Mouse (Mus musculus) G1E (cell line): ENCODE data around the gene Itga10. TPM values are rescaled to one million over a fixed set of nuclear protein-coding genes. Genes with fewer than 3 reads are reported as not detected.

Experiments used
- ATAC-seq: 2 replicates; pipeline ENCODE4 v1.8.0; 2016; ENCODE audit warnings: mild to moderate bottlenecking; ENCODE audit not compliant: insufficient number of reproducible peaks, poor library complexity, low FRiP score, severe bottlenecking; ENCODE audit errors: extremely low read depth
- DNase-seq: peaks from one replicate; pipeline ENCODE4 v3.0.0; 2012; ENCODE audit warnings: low spot score
- H3K27me3 ChIP-seq: 2 replicates; pipeline ENCODE4 v1.6.1; 2012; ENCODE audit warnings: mild to moderate bottlenecking, low read length, inconsistent platforms; ENCODE audit not compliant: insufficient read depth
- H3K36me3 ChIP-seq: replicated peaks from 2 replicates; pipeline ENCODE3; 2012; ENCODE audit warnings: mild to moderate bottlenecking, inconsistent platforms
- H3K4me1 ChIP-seq: 2 replicates; pipeline ENCODE4 v1.6.1; 2012; ENCODE audit warnings: low read depth, low read length, inconsistent platforms, mixed read lengths; ENCODE audit not compliant: insufficient read depth
- H3K4me3 ChIP-seq: 2 replicates; pipeline ENCODE4 v1.5.1; 2012; ENCODE audit warnings: low read depth, mild to moderate bottlenecking, inconsistent platforms, low read length, moderate library complexity, mixed read lengths
- H3K9me3 ChIP-seq: replicated peaks from 2 replicates; pipeline ENCODE4 v1.6.1; 2012; ENCODE audit warnings: inconsistent platforms
- CTCF ChIP-seq: IDR thresholded peaks from 2 replicates; pipeline ENCODE4 v1.5.1; 2012; ENCODE audit warnings: low read depth, low read length, inconsistent platforms, mixed read lengths
- GATA1 ChIP-seq: IDR thresholded peaks from 2 replicates; pipeline ENCODE4 v1.6.1; 2012; ENCODE audit warnings: borderline replicate concordance, low read length, inconsistent platforms, mixed read lengths
- GATA2 ChIP-seq: IDR thresholded peaks from 2 replicates; pipeline ENCODE4 v1.6.1; 2012; ENCODE audit warnings: low read depth, low read length, inconsistent platforms, borderline replicate concordance
- POLR2AphosphoS5 ChIP-seq: IDR thresholded peaks from 2 replicates; pipeline ENCODE4 v1.6.1; 2012; ENCODE audit warnings: low read depth, low read length, inconsistent platforms; ENCODE audit not compliant: insufficient replicate concordance
- TAL1 ChIP-seq: conservative IDR thresholded peaks from 2 replicates; pipeline ENCODE4 v1.6.1; 2012; ENCODE audit warnings: low read depth, low read length, inconsistent platforms, mixed read lengths
- polyA plus RNA-seq: library from polyadenylated mRNA; stranded (reverse); fragments of >175 nt; gene quantifications from 2 replicates; pipeline ENCODE4 v1.2.3, GENCODE M21; 2012
- total RNA-seq, 2 experiments: library from RNA; stranded (forward) in 1 of 2; stranded (reverse) in 1 of 2; fragments of 200-1000 nt in 1 of 2; fragments of >200 nt in 1 of 2; fragmentation: Nextera tagmentation in 1 of 2; gene quantifications; 2 replicates each; pipeline ENCODE4 v1.2.3; 2014 to 2017

Gene Itga10
- total and polyA plus RNA-seq, 3 experiments, result 0.20 to 8.3 (median 0.33) TPM

- Histone ChIP-seq H3K4me3 (no peak overlapping the region), H3K4me1 (peaks cover 47% of the 10 kb centered on the region), H3K9me3 (no peaks in the 10 kb centered on the region), H3K27me3 (no peaks in the 10 kb centered on the region), H3K36me3 (peaks cover 56% of the 10 kb centered on the region)
- ATAC-seq (no peak), DNase-seq (no peak)
- TF ChIP-seq TAL1, result no peak
- TF ChIP-seq GATA1, result no peak
- no peak for TF ChIP-seq GATA2
- no peak for TF ChIP-seq POLR2AphosphoS5
- no peak for TF ChIP-seq CTCF
These were observed 11.4 kb upstream of the Itga10 start for GRCm38 (mm10) chr3:96634015-96634414.

DNA sequence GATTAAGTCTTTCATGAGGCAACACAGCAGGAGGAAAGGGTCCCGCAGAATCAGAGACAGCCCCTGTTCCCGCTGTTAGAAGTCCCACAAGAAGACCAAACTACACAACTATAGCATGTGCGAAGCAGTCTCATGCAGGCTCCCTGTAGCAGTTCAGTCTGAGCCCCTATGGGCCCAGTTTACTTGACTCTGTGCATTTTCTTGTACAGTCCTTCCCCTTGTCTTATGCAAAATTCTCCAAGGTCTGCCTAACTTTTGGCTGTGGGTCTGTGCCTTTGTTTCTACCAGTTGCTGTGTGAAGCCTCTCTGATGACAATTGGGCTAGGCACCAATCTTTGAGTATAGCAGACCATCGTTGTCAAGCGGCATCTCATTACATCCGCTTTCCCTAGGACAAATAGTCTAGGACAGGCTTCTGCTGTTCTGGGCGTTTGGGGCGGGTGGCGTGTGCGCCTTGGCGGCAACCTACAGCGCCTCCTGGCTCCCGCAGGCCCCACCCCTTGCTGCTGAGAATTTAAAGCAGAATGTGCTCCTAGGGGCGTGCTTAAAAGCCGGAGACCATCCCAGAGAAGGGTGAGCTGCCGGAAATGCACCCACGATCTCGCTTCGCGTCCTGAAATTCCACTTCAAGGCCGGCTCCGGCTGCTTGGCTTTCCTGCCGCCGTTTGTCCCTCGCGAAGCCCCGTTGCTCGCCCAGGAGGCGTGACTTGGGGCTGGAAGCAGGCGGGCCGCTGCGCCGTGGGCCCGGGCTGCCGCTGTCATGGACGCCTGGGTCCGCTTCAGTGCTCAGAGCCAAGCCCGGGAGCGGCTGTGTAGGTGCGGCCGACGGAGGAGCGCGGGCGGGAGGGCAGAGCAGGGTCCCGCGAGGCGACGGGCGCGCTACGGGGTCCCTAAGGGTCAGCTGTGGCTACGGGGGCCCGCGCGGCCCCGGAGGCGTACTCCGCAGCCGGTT is 10.2 kb upstream of the Itga10 start, which contains the start of the genes Pex11b and Gm42957:
TSS of gene Pex11b (plus strand) at position 449 of the 952 bp plus-strand sequence.
TSS of gene Gm42957 (plus strand) at position 547 of the 952 bp plus-strand sequence.
- H3K4me1 ChIP-seq, result peaks cover 49% of the 10 kb centered on the region
- peak within 1 kb of the TSS; percentile 88 for H3K4me3 ChIP-seq
- peaks cover 68% of the 10 kb centered on the region for H3K36me3 ChIP-seq
- TF ChIP-seq GATA2 (no peak), TAL1 (no peak), CTCF (no peak), GATA1 (no peak), POLR2AphosphoS5 (no peak; the same call in 1 of the 2 replicates)
- peak; percentile 71 for ATAC-seq
- no peaks in the 10 kb centered on the region for H3K9me3 ChIP-seq
- no peaks in the 10 kb centered on the region for H3K27me3 ChIP-seq
- DNase-seq, result peak; percentile 80

- TF ChIP-seq GATA2 (no peak), CTCF (no peak), GATA1 (no peak), POLR2AphosphoS5 (no peak), TAL1 (no peak)
- no peaks in the 10 kb centered on the region for H3K9me3 ChIP-seq
- H3K4me1 ChIP-seq, result peaks cover 45% of the 10 kb centered on the region
- ATAC-seq (no peak), DNase-seq (no peak)
- H3K36me3 ChIP-seq, result peaks cover 72% of the 10 kb centered on the region
- peak overlapping the region; percentile 88 for H3K4me3 ChIP-seq
- H3K27me3 ChIP-seq, result no peaks in the 10 kb centered on the region
These were observed 9.5 kb upstream of the Itga10 start for GRCm38 (mm10) chr3:96635906-96636305.

- Histone ChIP-seq H3K4me3 (peak overlapping the region; percentile 88), H3K9me3 (no peaks in the 10 kb centered on the region), H3K27me3 (no peaks in the 10 kb centered on the region), H3K4me1 (peaks cover 43% of the 10 kb centered on the region), H3K36me3 (peaks cover 72% of the 10 kb centered on the region)
- TF ChIP-seq TAL1 (no peak), POLR2AphosphoS5 (no peak), GATA2 (no peak), CTCF (no peak), GATA1 (no peak)
- DNase-seq (no peak), ATAC-seq (no peak)
These were observed 8.9 kb upstream of the Itga10 start for GRCm38 (mm10) chr3:96636448-96636847.

DNA sequence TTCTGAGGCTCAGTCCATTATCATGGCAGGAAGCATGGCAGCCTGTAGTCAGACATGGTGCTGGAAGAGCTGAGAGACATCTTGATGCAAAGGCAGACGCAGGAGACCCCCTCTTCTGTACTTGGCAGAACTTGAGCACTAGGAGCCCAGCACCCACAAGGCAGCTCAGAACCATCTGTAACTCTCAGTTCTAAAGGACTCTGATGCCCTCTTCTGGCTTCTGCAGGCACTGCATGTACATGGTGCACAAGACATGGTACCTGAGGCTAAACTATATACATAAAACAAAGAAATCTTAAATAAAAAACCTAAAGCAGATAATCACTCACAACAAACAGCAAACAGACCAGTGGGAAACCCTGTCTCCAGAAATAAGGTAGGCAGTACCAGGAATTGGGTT is 6.2 kb upstream of the Itga10 start:
- no peak overlapping the region for H3K4me3 ChIP-seq
- no peaks in the 10 kb centered on the region for H3K27me3 ChIP-seq
- H3K36me3 ChIP-seq, result peaks cover 73% of the 10 kb centered on the region
- 0 out of 2 replicates have a peak, but pooled peaks have one; percentile 30 for ATAC-seq
- no peaks in the 10 kb centered on the region for H3K9me3 ChIP-seq
- TF ChIP-seq POLR2AphosphoS5, result no peak
- no peak for TF ChIP-seq TAL1
- peak; percentile 58 for TF ChIP-seq CTCF
- no peak for TF ChIP-seq GATA1
- peaks cover 34% of the 10 kb centered on the region for H3K4me1 ChIP-seq
- no peak for DNase-seq

DNA sequence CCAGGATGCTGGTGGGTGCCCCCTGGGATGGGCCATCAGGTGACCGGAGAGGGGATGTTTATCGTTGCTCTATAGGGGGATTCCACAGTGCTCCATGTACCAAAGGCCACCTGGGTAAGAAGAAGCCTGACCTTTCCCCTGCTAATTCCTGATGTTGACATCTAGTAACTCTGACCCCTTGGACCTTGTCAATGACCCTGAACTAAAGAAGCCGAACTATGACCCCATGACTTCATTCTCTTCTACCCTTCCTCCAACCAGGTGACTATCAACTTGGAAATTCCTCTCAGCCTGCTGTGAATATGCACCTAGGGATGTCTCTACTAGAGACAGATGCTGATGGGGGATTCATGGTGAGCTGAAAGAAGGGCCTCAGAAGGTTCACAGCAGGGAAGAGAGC is 2.0 kb downstream of the Itga10 start:
- ATAC-seq (no peak), DNase-seq (no peak)
- Histone ChIP-seq H3K9me3 (no peaks in the 10 kb centered on the region), H3K4me1 (peaks cover 10% of the 10 kb centered on the region; the same call in 1 of the 2 replicates), H3K4me3 (no peak overlapping the region), H3K27me3 (no peaks in the 10 kb centered on the region; the same call in 1 of the 2 replicates), H3K36me3 (peaks cover 40% of the 10 kb centered on the region)
- TF ChIP-seq POLR2AphosphoS5 (no peak), GATA2 (no peak), CTCF (no peak), GATA1 (no peak), TAL1 (no peak)
